Mouse (Mus musculus) thymus, postnatal 10 days (tissue): ENCODE results near the gene Vps37c.

Source experiments
- DNase-seq, 2 experiments: peaks; one replicate each; pipeline ENCODE4 v3.0.0; 2021; ENCODE audit warnings: low spot score in 2 of 2

Gene Vps37c

DNA sequence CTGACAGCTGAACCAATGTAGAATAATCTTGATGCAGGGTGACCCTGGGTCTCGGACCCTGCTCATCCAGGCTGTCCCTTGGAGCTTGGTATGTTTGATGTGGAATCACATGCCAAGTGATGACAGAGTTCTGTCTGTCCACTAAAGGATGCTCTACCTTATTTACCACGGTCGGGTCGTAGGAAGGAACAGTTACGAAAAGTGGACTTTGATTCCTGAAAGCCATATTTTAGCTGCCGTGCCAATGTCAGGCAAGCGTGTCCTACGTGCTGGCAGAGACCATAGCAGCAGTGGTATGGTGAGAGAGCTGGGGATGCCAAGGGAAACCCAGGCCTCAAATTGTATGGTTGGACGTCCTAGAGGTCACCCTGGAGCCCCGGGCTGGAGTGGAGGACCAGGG is 25.0 kb downstream of the Vps37c start:
- DNase-seq = no peak

DNA sequence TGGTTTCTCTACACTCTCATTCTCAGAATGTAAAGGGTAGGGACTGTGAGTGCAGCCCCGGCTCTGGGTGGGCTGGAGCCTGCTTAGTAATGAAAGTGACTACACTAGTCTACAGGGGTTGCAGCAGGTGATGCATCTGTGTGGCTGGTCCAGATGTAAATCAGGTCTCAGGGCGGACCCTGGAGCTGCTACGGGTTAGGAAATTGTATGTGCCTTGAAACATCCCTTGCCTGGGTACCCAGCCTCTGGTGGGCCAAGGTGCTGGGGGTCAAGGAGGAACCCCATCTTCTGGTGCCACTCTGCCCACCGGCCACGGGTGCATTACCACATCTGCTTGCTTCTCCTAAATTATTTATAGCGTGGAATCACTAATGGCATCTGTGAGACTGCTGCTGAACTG is 25.6 kb downstream of the Vps37c start:
- DNase-seq = no peak

DNA sequence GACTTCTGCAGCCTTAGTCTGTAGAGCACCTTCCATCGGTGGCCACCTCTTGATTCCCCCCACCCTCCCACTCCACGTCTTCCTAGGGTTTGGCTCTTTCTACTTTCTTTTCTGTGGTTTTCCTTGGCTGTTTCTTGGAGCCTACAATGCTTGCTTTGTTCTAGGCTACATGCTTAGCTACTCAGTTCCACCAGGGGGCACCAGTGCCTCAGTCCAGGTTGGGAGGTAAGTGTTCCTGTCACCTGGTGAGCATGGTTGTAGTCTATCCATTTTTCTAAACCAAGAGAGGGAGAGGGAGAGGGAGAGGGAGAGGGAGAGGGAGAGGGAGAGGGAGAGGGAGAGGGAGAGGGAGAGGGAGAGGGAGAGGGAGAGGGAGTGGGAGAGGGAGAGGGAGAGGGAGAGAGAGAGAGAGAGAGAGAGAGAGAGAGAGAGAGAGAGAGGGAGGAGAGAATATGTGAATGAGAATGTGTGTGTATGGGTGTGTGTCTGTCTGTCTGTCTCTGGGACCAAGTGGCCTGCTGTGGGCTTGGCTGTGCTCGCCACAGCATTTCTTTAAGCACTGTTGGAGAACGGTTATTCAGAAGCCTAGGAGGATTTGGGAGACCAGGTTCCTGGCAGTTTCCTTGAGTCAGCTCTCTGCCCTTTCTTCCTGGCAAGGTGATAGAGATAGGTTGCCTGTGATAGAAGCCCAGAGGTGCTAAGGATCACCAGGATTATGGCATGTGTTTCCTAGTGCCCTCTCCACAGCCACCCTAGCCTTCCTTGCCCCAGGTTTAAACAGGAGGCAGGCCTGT is 26.3 kb downstream of the Vps37c start:
- DNase-seq = peak; percentile 65 to 90

DNA sequence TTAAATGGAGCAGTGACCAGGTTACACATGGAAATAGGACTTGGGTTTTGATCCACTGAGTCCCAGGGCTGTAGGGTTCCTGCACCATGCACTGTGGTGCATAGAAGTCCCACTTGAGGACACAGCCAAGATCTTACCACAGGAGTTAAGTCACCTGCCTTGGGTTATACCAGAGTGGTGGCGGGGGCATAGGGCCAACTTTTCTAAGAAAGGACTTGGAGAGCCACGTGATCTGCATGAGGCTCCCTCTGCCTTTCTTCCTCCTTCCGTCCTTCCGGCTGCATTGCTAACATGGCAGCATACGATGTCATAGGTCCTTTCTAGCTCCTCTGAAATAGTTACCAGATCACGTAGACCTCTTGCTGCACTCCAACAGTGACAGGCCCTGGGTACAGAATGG is 26.9 kb downstream of the Vps37c start:
- DNase-seq = no peak

DNA sequence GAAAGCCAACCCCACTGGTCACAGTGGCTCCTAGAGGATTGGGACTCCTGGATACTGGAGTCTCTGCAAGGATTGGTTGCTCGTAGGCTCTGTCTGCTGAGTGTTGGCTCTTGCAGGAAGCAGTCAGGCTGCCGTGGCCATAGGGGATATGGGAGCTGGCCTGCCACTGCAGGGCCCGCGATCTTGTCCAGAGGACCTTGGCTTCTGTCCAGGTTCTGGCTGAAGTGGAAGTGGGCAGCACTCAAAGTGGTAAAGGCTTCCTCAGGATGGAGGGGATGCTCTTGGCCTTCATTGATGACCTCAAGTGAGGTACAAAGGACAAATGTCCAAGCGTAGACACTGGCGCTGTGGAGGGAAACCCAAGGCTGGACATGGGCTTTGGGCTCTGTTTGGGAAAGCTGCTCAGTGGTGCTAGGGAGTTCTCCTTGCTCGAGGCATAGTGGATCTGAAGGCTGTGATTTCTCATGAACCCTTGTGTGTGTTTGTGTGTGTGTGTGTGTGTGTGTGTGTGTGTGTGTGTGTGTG is 29.8 kb downstream of the Vps37c start:
- DNase-seq = no peak

DNA sequence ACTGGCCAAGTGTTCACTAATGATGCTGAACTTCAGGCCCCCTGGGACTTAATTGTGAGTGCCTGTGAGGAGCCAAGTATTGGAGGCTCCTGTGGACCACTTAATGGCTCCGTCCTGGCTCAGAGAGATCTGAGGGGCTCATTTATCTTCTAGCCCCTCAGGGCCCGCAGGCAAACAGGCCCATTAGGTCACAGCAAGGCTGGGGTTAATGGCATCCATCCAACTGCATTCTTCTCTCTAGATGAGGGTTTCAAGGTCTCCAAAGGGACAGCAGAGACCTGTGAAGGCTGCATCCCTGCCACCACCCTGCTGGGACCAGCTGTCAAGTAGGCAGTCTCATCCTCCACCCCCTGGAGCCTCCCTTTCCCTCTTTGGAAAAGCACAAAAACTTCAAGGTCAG is 31.2 kb downstream of the Vps37c start:
- no peak for DNase-seq

DNA sequence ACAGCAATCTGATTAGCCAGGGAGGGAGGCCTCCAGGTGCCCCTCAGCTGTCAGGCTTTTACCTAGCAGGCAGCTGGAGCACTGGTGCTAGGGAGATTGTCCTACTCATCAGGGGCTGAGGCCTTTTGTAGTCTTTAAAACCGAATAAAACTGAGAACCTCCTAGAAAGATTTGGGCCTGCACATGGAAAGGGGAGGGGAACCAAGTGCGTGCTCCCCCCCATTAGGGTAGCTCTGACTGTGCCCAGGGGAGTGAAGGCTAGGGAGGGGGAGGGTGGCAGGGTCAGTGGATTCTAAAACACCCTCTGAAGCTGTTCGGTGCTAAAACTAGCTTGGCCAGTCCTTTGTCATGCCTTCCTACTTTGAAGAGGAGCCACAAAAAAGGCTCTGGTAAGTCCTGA is 32.0 kb downstream of the Vps37c start:
- DNase-seq = no peak

DNA sequence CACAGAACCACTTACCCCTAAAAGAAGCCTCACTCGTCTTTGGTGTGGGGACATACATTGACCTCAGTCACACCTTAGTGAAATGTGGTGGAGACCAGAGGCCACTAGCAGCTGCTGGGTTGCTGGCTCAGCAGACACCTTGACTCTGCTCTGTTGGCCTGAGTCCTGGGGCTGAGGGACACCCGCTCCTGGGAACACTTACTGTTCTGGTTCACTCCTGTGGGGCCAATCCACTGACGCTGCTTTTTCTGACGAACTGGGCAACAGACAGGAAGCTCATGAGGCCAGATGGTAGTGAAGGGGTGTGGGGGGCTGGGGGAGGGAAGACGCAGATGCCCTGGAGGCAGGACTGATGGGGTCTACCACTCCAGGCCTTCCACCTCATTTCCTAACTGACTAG is 32.5 kb downstream of the Vps37c start:
- DNase-seq = no peak

DNA sequence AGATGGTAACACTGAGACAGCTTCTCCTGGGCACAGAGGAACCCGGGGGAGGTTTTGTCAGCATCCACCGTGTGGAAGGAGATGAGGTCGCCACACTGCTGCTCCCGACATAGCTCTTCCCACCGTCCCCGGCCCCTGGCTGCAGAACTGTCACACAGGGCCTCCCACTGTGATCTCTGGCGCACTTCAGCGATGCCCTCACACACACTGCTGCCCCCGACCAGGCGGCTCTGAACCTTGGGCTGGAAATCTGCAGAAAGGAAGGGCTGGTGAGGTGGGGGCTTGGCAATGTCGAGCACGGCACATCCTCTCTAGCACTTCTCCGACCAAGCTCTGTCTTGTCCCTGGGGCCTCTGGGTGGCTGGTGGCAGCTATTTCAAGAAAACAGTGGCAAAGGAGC is 34.5 kb downstream of the Vps37c start:
- DNase-seq = no peak

DNA sequence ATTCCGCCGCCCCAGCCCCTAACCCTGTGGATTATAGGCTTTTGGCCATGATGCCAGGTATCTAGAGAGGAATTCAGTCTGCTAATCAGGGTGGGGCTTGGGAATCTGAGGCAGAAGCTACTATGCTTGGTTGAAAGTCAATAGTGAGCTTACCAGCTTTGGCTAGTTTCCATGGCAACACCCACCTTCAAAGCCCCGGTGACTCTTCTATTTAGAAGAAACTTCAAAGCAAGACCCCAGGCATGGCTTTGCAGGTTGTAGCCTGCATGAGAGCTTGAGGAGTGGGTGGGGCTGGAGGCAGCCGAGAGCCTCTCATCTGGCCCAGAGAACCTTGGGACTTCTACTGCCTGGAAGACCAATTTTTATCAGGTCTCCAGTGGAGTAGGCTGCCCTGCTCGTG is 35.1 kb downstream of the Vps37c start:
- DNase-seq = no peak

DNA sequence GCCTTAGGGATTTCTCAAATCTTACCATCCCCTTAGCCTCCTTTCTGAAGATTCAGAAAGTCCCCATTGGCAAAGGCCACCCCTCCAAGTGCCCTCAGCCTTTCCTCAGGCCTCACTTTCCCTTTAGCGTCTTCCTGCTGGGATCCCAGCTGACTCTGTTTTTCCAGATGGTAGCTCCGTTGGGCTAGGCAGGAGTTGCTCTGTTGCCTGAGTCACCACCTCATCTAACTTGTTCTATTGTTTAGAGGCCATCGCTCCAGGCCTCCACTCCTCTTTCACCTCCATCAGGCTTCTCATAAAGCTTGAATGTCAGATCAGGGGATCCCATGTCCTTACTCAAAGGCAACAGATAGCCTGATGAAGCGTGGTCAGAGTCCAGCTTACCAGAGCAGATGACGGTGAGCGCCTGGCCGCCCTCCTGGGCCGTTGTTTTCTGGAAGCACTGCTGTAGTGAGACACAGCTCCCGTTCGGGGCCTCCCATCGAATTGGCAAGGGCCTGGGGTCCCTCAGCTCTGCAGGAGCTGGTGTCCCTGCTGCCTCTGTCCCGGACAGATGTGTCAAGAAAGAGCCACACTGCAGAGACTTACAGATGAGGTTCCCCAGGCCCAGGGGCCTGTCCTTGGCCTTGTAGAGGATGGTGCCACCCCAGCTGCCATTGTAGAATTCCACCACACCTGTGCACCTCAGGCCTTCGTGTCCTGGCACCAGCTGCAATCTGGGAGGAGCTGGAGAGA is 36.3 kb downstream of the Vps37c start:
- no peak for DNase-seq

DNA sequence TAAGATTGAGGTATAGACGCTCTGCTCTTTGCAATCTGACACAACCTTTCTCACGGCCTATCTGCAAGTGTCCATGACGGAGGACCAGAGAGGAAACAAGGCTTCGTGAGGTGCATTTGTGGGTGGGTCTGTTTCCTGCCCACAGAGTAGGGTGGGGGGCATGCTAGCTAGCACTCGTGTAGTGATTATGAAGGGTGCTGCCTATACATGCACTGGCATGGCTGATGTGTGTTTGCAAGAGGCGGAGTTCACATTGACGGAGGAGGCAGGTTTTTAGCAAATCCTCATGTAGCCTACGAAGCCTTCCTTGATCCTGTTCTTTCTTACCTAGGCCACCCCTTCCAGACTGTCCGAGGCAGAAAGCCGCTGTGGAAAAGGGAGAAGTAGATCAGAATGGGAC is 41.4 kb downstream of the Vps37c start:
- DNase-seq = no peak

DNA sequence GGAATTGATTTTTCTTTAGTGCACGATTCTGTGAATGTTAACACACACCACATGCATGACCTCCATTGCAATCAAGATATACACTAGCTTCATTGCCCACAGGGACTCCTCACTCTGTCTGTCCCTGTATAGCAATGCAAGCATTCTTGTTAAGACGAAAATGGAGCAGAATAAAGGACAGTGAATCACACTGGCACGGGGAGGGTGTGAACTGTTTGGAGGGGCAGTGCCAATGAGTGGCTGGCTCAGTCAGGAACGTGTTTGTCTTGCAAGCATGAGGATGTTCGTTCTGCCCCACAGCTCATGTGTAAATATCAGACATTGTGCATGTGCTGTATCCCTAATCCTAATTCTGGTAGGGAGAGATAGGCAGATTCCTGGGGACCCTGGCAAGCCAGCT is 41.9 kb downstream of the Vps37c start:
- DNase-seq = no peak

DNA sequence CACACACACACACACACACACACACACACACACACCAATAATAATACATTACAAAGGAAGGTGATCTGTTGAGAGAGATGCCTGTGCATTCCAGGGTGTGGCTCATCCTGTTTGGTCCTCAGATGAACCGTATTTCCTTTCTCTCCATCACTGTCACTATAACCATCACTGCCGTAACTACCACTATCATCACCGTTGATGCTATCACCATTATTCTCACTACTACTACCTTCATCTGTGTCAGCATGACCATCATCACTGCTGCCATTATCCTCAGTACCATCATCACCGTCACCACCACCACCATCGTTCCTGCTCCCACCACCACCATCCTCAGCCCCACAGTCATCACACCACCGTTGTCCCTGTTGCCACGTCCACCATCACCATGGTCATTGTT is 43.4 kb downstream of the Vps37c start:
- no peak for DNase-seq

DNA sequence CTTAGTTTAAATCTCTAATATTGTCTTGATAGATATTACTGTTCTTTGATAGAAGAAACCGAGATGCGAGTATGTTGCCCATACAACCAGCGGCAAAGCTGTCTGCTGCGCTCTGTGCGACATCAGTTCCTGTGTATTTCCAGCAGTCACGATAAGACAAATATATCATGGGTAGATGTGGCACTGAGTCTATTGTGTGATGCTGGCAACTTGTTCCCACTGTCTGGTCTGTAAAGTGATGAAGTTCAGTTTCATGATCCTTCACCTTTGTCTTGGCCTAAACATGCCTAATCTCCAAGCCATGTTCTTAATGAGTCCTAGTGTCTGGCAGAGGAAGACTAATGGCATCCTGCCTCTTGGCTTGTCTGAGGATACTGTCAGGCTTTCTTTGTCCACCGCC is 44.2 kb downstream of the Vps37c start:
- no peak for DNase-seq

DNA sequence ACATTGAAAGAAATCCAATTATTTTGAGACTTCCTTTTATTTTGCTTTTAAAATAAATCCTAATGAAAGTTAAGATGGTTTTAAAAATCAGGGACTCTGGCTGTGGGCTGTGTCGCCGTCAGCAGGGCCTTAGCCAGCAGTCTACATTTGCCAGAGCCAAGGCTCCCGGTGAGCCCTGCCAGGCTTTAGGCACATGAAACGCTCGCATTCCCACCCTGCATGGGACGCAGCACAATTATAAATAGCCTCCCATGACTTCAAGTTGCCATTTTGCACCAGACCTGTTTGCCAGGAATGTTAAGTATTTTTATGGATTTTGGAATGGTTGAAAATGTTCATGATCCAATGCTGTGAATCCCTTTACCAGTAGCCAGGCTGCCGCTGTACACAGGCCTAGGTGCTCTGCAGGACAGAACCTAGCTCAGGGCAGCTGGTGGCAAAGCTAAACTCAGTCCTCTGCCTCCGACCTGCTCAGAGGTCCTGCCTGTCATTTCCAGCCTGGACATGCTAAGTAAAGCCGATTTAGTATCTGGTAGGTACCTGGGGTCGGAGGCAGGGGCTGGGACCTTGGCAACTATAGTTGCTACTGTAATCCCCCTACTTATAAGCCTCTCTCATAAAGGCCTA is 45.1 kb downstream of the Vps37c start:
- DNase-seq = no peak

DNA sequence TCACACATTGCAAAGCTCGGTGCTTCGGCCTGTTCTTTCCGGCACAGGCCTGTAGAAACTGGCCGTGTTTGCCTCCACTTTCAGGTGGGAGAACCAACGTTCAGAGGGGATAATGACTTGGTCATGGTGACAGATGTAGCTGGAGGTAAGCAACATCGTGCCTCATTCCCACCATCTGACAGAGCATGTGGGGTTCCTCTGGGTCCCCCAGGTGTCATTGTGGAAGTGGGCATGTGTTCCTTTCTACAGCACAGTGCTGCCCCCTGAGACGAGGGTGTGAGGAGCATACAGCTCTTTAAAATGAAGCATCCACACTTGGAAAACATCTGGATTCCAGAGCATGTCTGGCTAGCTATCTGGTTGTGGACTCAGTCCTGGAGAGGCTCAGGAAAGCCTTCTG is 46.0 kb downstream of the Vps37c start:
- no peak for DNase-seq

DNA sequence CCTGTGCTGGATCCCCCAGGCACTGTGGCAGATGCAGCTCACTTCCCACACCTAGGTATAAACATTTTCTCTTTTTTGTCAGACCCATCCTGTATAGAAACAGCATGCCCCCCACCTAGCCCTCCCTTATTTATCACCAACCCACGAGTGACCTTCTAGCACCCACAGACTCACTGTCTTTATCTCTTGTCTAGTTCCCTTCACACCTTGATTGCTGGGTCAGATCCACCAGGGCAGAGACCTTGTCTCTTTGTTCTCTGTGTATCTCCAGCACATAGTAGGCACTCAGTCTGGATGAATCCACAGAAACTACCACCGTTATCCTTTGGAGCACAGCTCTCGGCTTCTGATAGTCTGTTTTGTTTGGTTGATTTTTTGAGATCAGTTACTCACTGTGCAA is 46.5 kb downstream of the Vps37c start:
- DNase-seq = no peak

DNA sequence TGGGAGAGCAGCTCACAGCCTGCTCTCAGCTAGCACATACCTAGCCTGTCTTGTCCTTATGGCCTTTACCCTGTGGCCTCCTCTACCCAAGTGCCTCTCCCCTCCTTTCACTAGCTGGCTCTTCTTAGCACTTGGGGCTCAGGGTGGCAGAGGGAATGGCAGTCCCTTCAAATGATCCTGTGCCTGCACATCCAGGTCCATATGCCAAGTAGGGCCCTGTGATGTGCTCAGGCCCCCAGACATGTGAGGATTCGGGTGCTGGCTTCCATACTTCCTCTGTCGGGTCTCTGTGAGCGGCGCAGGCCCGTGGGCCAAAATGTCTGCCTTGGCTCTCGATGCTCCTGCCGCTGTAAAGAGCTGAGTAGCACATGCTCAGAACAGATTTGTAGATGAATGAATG is 47.3 kb downstream of the Vps37c start:
- no peak for DNase-seq

DNA sequence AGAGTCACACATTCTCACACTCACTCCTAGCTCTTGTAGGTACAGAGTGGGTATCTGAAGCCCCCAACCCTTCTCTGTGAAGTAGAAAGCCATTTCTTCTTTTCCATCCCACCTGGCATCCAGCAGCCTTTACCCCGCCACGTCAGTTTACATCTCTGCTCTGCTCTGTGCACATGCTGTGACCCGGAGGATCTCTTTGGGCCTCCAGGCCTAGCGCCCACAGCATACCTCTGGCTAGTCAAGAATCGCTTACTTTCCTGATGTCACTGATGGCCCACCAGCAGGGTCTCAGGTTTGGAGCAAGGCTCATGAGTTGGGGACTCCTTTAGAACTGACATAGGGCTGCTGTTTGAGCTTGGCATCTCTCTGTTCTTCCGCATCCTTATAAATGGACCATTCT is 49.5 kb downstream of the Vps37c start:
- DNase-seq = no peak

DNA sequence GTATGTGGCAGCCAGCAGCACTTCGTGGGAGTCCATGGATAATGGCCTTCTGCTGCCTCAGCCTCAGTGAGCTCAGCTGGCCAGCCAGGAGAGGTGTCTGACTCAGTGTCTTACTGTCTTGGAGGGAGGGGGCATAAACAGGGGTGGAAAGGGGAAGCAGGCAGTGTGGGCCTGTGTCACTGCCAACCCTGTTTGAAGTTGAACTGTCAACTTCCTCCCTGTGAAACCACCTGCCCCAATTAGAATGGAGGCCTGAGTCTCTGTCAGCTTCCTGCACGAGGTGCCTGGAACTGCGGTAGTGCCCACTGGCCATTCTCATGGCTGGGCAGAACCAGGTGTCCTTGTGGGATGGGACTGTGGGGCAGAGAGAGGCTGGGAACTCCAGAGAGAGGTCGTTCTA is 50.3 kb downstream of the Vps37c start, which contains the start of gene Cd5:
TSS of gene Cd5 (minus strand) at position 192 of the 400 bp plus-strand sequence.
- peak; percentile 76 to 82 for DNase-seq

DNA sequence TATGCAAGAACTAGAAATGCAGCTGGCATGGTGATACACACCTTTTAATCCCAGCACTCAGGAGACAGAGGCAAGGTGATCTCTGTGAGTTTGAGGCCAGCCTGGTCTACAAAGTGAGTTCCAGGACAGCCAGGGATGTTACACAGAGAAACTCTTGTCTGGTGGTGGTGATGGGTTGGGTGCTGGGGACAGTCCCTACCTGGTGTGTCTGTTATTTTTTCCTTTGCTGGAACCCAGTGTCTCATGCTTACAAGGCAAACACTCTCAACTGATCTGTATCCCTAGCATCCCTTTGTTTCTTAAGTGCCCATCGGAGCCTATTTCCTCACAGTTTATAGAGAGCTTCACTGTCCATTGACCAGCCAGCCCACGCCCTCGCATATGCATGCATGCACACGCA is 51.4 kb downstream of the Vps37c start:
- no peak for DNase-seq
